Mouse (Mus musculus): ENCODE results near the gene Fam20c.

The Fam20c gene

GRCm38 (mm10) chr5:138804286-138804685, 50.0 kb downstream of the Fam20c start:
- in situ Hi-C loops (cut with MboI, MseI): no loop called here

- in situ Hi-C loops (cut with MboI, MseI): no loop called here
Measured at GRCm38 (mm10) chr5:138809767-138810166, 55.5 kb downstream of the Fam20c start.

GRCm38 (mm10) chr5:138819780-138820179, 65.5 kb downstream of the Fam20c start, which contains the start of gene Gm5294:
TSS of gene Gm5294 (plus strand) at chr5:138820080.
- in situ Hi-C loops (cut with MboI, MseI): no loop called here

- in situ Hi-C loops (cut with MboI, MseI): no loop called here
Measured at GRCm38 (mm10) chr5:138820717-138821332, 66.5 kb downstream of the Fam20c start.

- in situ Hi-C loops (cut with MboI, MseI): no loop called here
Measured at GRCm38 (mm10) chr5:138825090-138825489, 70.8 kb downstream of the Fam20c start.

DNA sequence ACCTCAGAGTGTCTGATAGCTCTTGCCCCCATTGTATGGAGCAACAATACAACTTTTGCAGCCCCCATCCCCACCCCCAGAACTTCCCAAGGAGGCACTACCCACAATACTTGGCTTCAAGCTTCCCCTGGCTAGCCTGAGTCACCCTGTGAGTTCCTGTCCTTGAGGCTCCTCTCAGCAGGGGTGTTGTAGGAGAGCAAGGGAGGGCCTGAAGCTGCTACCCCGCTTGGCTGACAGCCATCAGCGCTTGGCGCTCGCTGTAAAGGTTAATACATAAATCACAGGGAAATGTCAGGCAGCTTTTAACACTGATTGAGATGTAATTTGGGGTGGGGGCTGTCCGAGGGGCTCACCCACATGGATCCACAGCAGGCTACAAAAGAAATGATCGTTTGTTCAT, 79.1 kb downstream of the Fam20c start:
- in situ Hi-C loops (cut with MboI, MseI): no loop called here

- in situ Hi-C loops (cut with MboI, MseI): no loop called here
Measured at GRCm38 (mm10) chr5:138834910-138835309, 80.6 kb downstream of the Fam20c start.

GRCm38 (mm10) chr5:138840981-138841380, 86.7 kb downstream of the Fam20c start:
- in situ Hi-C loops (cut with MboI, MseI): no loop called here

DNA sequence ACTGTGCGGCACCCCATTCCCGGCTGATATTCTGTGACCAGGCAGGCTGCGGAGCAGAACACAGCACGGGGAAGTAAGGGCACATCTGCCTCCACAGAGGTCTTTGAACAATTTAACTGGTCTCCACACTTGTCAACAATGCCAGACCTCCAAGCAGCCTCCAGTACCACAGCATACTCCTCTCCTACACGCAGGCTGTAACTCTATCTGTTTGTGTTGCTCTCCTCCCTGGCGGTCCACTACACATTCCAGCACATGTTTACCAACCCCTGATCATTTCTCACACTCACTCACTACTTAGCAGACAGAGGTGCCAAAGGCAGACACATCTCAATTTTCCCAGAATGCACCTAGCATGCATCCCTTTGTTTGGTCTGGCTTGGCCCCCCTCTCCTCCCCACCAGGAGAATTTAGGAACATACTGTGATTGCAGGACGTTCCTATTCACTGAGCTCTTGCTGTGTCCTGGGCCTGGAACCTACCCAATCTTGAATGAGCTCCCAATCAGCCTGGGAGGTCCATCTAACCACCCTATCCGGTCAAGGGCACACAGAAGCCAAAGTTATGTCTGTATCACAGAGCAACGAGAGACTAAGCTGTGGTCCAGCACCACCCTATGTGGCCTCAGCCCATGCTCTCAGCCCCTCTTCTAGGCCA, 89.0 kb downstream of the Fam20c start:
- in situ Hi-C loops (cut with MboI, MseI): no loop called here

DNA sequence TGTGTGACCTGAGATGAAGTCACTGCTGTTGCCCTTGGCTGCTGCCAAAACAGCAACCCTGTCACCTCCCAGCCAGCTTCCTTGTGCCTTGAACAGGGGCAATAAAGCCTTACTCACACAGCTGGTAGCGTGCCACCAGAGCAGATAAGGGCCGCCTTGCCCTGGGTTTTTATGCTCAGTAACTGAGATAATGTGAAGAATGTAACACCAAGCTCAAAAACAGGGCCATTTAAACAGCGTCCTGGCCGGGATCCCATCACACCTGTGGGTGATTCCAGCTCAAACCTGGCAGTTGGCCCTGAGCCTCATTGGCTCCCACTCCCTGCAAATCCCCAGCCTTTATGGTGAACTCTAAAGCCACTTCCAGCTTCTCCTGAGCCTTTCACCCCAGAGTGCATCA, 92.2 kb downstream of the Fam20c start:
- in situ Hi-C loops (cut with MboI, MseI): no loop called here

GRCm38 (mm10) chr5:138848102-138848501, 93.8 kb downstream of the Fam20c start:
- in situ Hi-C loops (cut with MboI, MseI): no loop called here

DNA sequence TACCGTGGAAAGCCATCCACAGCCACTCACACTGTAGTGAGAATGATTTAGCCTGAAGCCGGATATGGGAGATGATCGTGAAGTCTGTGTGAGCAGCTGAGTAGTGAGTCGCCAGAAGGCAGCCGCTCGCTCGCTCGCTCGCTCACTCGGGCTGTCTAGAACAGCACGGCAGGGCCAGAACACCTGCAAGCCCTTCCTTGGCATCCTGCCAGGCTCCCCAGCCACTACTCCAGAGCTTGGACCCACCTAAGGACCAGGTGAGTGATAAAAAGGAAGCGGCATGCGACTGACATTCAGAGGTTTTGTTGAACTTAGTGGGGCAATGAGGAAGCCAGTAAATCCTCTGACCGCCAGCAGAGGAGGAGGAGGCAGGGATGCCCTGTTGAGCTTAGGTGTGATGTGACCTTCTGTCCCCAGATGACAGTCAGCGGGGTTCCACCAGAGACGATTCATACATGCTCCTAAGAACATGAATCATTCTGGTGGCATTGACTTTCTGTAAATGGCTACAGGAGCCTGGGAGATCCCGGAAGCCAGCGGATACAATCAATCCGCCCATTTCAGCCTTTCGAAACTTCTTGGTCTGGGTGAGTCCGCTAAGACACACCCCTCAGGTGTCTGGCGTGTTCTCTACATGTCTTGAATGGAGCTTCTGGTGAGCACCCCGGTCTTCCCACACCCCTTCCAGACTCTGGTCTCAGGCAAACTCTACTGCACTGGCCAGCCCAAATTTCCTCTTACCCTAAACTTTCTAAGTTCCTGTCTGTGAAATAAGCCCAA, 95.6 kb downstream of the Fam20c start:
- in situ Hi-C loops (cut with MboI, MseI): loop anchor here (5.0 kb wide), 2 partner anchors 232 to 327 kb away; no protein-coding TSS in a partner anchor

- in situ Hi-C loops (cut with MboI, MseI): loop anchor here (5.0 kb wide), 2 partner anchors 232 to 327 kb away; no protein-coding TSS in a partner anchor
Measured at GRCm38 (mm10) chr5:138850462-138850844, 96.1 kb downstream of the Fam20c start.

- in situ Hi-C loops (cut with MboI, MseI): loop anchor here (5.0 kb wide), 2 partner anchors 231 to 326 kb away; no protein-coding TSS in a partner anchor
Measured at GRCm38 (mm10) chr5:138851296-138851780, 97.0 kb downstream of the Fam20c start.

- in situ Hi-C loops (cut with MboI, MseI): loop anchor here (5.0 kb wide), 2 partner anchors 230 to 325 kb away; no protein-coding TSS in a partner anchor
Measured at GRCm38 (mm10) chr5:138852151-138852550, 97.8 kb downstream of the Fam20c start.

GRCm38 (mm10) chr5:138853349-138853748, 99.0 kb downstream of the Fam20c start:
- in situ Hi-C loops (cut with MboI, MseI): loop anchor here (5.0 kb wide), 2 partner anchors 229 to 324 kb away; no protein-coding TSS in a partner anchor

DNA sequence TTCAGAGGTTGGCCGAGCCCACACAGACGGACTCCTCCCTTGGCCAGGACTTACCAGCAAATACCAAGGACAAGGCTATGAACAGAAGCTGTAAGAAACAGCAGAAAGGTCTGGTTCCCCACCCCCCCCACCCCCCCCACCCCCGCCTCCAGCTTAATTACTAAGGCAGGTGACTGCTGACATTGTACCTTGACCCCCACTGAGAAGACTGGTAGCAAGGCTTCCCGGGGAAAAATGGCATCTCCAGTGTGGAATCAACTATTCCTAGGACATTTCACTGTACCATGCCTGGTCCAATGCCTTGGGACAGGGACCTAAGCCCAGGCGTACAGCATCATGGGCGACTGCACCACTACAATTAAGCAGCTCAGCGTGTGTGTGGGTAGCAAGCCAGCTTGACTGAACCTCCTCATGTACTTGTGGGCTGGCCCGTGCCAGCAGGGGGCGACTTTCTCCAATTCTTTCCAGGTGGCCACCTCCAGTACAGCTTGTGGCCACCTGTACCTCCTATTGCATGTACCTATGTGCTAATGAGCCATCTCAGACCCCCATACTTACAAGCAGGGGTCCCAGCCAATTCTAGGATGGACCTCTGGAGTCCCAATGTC, 102.8 kb downstream of the Fam20c start:
- in situ Hi-C loops (cut with MboI, MseI): no loop called here

DNA sequence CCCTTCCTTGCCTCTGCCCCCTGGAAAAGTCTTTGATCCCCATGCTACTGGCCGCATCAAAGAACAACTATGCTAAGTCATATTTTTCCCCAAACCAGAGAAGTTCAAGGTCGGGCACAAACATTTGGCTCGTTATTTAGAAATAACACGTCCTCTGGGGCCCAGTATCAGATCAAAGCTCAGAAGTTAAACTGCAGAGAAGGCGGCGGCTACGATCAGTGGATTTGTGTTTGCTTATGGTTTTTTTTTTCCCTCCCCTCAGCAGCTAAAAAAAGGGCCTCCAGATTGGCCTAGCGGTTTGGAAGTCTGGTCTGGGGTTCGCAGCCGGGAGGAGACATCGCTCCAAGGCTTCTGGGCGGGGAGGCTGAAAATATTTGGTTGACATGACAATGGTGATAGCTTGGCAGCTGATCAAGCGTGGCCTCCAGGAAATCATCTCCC, 103.5 kb downstream of the Fam20c start:
- in situ Hi-C loops (cut with MboI, MseI): no loop called here

Measured in T-helper 2 cell (primary cell).